Mouse (Mus musculus) G1E-ER4 (cell line): ENCODE data around the gene Cnnm3. TPM values are rescaled to one million over a fixed set of nuclear protein-coding genes. Genes with fewer than 3 reads are reported as not detected.

Source experiments
- GATA1 ChIP-seq: IDR thresholded peaks from one replicate; pipeline ENCODE4 v1.8.0; 2012; ENCODE audit warnings: low read length, inconsistent platforms
- polyA plus RNA-seq: library from polyadenylated mRNA; stranded (reverse); fragments of >175 nt; gene quantifications from 2 replicates; pipeline ENCODE4 v1.2.3, GENCODE M21; 2012

The Cnnm3 gene
- polyA plus RNA-seq, 1 experiment: 22.7 TPM

DNA sequence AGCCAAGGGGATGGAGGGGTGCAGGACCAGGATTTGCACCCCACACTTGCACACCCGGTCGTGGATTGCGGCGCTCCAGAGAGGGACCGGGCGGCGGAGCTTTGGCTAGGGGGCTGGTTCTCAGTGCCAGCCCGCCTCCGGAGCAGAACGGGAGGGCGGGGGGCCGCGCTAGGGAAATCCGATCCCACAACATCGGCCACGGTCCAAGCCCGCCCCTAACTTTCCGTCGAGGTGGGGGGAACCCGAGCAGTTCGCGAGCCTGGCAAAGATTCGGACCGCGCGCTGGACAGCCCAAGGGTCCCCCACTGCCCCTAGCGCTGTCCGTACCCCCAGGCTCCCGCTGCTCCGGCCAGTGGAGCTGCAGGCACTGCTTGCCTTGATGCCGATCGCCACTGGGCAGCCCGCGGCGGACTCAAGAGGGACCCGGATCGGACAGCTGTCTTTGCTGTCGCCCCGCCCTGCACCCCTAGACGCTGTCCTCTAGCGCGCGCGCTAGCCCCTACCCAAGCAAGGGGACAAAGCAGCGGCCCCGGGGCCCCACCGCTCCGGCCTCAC, 45.9 kb downstream of the Cnnm3 start:
- TF ChIP-seq GATA1: no peak

DNA sequence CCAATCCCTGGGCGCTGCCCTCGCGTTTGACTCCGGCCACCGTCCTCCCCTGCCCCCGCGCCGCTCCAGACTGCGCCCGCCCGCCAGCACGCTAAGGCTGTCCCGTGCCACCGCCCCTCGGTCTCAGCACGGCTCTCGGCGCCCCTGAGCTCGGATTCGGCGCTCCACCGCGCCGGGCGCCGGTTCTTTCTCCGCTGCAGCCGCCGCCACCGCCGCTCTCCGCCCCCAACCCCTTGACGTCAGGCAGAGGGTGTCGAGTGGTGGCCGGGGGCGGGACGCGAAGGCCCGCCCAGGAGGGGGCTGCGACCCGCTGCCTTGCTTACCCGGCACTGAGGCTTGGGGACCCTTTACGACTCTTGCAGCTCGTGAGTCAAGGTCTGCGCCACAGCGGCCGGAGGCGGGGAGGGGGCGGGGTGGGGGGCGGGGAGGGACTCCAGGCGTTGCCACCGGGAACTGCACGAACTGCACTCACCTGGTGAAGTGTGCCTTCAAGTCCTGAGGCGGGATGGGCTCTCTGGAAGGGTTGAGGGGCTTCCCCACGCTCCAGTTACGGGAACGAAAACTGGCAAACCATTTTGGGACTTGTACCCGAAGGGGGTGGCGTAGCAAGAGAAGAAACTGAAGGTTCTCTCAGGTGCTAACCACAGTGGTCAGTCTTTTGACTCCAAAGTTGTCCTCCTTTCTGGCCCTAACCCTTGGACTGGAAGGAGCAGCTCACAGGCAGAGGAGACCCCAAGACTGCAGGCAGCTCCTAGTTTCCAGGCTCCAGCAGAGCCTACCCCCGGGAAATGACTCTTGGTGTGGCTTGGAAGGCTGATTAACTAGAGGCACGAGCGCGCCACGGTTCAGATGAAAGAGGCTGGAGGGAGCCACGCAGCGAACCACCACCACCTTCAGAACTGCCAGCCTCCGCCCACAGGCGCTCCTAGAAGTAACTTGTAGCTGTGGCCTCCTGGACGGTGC, 46.6 kb downstream of the Cnnm3 start, which contains the start of gene Sema4c:
Sema4c (minus strand) TSS at position 319 of the 963 bp plus-strand sequence.
- TF ChIP-seq GATA1: no peak

DNA sequence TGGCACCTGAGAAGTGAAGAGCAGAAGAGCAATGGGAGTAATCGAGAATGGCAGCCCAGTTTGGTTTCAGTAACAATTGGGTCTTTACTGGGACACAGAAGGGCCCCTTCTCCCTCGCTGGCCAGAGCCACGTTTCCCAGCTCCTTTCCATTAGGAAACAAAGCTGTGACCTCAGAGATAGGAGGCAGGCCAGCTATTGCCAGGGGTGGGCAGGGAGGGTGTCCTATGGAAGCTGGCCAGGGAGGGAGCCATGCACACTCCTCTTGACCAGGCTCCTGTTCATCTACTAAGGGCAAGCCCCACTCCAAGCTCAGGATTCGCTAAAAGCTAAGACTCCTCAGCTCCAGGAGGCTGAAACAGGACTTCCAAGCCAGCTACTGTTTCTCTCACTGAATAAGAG, 47.6 kb downstream of the Cnnm3 start:
- TF ChIP-seq GATA1: no peak

DNA sequence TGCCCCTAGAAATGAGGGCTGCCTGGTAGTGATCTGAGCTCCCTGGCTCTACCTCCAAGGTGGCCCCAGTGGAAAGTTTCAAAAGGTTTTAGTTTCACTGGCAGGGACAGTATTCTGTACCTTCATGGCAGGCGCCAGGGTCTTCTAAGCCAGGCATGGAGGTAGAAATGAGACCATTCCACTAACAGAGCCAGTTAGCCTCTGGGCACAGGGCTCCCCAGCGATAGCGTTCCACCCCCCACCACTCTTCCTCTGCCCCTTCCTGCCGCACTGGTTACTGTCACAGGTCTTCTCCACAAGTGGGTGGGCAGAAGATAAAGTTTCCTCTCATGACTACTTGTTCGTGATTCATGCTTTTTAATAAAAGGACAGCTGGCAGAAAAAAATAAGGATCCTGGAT, 48.2 kb downstream of the Cnnm3 start:
- no peak for TF ChIP-seq GATA1

DNA sequence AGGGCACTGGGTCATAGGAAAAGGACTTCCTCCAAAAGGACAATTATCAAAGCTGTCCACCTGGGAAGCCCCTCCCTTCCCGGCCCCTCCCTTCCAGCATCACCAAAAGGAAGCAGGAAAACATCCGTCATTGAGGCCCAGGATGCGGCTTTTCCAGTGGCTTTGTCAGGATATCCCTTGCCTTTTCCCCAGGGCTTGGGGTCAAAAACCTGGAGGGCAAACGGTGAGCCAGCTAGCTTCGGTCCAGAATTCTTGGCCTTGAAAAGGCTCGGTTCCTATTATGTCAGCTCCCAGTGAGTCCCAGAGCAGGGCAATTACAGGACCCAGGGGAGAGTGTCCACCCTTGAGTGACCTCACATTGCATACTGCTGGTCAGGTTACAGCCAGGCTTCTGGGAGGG, 49.2 kb downstream of the Cnnm3 start:
- TF ChIP-seq GATA1: no peak

DNA sequence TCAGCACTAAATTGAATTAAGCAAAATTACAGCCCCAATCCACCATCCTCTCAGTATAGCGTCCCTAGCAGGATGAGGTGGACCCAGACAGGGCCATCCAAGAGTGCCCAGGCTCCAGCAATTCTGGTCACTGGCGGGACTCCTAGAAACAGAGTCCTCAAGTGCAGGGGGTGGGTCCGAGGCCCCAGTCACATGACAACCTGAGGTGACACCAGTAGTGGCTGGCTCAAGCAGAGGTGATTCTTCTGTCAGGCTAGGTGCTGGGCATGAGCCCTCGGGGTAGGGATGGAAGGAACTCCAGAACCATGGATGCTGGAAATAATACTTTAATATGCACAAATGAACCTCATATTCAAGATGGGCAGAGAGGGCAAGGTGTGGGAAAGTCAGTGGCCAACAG, 50.7 kb downstream of the Cnnm3 start:
- TF ChIP-seq GATA1: no peak

DNA sequence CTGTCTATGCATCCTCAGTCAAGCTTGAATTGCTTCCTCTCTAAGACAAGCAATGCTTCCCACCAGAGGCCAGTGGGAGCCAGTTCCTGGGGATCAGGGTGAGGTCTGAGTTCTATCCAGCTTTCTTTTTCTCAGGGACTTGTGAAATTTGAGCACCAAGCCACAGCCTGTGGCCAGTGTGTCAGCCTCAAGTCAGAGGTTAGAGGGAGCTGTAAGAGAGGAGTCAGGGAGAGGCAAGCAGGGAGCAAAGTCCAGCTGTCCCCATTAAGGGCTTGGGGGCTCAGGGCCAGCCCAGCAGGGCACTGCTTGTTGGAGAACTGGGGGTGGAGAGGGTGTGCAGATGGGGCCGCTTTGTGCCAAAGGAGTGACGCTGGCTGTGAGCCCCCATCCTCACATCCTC, 51.5 kb downstream of the Cnnm3 start:
- no peak for TF ChIP-seq GATA1

DNA sequence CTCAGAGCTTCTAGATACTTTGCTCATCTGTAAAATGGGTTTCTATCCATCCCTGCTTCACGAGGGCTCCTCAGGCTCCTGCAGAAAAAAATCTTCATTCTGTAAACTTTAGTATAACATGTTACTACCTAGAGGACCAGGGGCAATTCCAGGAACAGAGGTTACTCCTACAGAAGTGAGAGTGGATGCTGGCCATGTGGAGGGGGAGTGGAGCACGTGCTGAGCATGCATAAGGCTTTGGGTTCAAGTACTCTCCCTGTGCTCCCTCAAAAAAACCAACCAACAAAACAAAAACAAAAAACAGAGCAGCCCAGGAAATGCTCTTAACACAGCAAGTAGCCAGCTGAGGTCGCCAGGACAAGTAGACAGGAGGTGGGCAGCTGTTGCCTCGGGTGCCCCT, 52.0 kb downstream of the Cnnm3 start:
- TF ChIP-seq GATA1: no peak

DNA sequence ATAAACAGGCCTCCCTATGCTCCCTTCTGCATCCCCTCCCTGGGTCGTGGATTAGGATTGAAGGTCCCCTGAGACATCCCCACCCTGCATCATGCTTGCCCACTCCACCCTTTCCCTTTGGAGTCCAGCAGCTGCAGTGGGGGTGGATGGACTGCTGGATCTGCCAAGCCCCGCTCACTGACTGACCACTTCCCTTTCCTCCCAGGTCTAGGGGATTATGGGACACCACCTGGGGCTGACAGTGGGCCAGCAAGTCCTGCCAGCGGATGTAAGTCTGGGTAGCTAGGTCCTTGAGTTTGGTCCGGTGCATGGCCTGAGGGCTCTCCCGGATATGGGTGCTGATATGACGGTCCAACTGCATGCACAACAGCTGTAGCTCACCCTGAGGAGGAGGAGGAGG, 52.4 kb downstream of the Cnnm3 start:
- no peak for TF ChIP-seq GATA1

DNA sequence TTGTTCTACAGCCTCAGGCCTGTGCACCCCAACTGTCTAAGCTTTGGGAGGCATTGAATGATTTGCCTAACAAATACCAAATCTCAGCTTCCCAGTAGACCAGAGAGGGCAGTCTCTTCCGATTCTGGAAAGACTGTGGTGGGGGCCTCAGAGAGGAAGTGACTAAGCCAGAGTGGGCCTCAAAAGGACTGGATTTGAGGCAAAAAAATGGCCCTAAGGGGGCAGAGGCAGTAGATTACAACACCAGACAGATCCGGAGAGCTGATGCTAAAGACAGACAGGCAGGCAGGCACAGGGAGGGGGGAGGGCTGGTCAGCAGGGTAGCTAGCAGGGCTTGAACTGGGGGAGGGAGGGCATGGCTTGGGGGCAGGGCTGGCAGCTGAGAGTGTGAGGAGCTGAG, 54.8 kb downstream of the Cnnm3 start:
- TF ChIP-seq GATA1: no peak

DNA sequence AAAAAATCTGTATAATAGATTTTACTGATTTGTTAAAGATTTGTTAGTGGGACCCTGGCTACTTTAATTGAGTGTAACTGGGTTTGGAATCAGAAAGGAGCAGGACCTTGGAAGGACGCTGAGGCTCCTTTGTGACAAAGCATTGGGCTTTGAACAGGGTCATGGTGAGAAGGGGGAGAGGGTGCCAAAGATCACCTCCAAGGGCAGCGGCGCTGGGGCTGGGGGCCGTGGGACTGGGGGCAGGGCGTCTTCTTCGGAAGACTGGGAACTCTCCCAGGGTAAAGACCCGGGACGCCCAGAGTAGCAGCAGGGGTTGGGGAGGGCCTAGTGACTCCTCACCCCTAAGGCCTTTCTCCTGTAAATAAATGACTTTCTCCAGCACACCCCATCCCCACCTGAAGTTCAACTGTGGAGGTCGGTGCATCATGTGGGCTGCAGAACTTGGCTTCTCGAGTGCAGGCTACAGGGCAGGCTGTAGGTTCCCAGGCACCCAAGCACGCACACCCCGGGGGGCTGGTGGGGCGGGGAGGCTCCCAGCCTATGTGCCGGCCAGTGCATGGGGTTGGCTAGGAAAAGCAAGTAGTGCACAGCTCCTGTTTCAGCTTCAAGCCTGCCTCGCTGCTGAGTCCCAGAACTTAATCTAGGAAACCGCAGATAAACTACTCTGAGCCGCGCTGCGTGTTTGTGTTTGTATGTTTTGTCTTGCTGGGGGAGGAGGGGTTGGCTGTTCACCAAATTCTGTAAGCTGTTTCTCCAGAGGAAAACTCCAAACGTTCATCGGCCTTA, 56.3 kb downstream of the Cnnm3 start:
- TF ChIP-seq GATA1: no peak

DNA sequence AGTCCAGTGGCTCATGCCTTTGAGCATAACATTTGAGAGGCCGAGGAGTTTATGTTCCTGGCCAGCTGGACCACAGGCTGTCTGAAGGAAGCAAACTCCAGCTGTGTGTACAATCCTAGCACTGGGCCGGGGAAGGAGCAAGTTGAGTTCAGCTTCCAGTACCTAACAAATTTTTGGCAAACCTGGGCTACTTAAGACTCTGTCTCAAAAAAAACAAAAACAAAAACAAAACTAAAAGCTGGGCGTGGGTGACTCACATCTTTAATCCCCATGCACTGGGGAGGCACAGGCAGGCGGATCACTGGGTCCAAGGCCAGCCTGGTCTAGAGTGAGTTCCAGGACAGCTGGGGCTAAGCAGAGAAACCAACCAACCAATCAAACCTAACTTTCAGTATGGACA, 57.1 kb downstream of the Cnnm3 start:
- no peak for TF ChIP-seq GATA1

DNA sequence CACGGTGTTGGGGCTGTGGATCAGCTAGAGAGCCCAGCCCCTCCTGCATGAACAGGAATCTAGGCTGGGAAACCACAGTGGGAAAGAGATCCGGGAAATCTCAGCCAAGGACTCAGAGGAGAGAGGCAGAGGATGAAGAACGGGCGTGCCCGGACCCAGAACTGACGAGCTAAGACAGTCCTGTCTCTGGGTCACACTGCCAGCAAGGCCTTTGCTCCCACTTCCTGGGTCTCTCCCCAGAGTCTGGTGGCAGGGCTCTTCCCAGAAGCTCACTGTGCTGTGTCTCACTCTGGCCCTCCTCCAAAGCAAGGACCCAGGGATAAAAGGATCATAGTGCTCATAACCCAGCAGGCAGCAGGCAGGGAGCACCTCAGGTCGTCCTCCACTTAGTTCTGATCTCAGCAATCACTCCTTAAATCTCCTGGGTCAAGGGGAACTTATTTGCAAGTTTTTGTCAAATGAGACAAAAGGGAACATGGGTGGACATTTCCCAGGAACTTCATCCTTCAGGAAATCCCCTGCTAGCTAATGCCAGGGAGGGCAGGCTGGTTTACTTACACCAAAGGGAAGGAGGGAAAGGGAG, 58.1 kb downstream of the Cnnm3 start:
- TF ChIP-seq GATA1: no peak

DNA sequence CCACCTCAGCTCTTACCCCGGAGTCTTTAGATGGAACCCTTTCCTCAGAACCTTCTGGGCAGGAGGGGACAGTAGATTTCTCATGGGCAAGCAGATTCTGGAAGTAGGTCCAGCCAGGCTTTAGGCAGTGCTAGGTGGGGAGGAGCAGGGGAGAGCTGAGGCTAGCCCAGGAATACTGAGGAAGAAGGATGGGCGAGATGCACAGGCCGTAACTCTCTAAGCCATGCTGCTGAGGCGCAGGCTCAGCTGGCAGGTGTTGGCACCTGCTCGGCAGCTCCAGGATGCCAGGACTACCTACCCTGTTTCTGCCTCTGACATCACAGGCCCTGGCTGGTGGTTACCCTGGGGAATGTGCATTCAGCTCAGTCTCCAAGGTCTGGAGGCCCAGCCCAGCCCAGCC, 58.7 kb downstream of the Cnnm3 start:
- no peak for TF ChIP-seq GATA1

DNA sequence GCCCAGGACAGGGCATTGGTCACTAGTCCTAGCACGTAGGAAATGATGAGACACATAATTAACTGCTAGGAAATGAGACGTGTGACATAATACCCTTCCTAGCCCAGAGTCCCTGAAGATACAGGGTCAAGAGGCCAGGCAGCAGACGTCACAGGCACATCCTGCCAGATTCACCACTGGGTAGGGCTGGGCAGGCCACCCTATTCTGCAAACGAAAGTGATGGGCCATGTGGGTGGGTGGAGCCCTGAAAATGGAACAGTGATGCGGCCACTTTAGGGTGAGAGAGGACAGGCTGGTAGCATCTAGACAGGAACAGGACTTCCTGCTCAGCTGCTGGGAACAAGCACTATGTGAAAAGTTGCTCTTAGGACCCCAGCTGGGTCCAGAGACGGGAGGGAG, 60.0 kb downstream of the Cnnm3 start:
- no peak for TF ChIP-seq GATA1

DNA sequence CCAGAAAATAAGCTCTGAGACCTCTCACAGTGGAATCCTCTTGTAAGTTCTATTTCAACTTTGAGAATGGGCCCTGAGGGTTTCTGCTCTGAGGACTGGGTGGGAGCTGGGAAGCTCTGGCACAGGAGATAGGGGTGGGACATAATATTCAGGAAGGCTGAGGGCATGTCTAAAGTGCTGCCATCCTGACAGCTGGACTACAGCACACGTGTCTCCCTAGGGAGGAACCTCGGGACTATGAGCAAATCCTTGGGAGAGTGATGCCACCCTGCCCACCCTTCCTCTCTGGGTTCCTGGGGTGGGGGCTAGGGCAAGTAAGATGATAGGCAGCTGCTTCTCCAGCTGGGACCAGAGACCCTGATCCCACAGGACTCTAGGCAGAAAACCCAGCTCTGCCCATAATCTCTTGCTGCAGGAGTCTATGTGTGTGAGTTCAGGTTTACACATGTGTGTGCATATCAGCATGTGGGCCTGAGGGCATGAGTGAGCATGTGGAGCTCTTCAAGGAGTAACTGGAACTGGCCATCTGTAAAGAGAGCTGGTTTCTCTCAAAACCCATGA, 60.6 kb downstream of the Cnnm3 start:
- no peak for TF ChIP-seq GATA1

DNA sequence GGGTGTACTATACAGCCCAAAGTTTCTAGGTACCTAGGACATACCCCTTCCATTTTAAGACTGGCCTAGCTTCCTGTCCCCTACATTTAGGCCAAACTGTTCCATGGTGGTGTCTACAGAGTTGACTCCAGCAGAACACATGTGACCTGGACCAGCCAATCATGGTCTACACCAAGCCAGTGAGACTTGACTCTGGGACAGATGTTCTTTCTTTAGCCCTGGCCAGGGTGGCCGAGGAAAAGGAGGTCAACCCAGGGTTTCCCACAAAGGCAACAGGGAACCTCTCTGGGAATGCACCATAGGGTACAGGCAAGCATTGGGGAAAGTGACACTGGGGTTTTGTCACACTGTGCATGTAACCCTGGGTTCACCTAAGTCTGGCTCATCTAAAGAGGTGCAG, 61.0 kb downstream of the Cnnm3 start:
- no peak for TF ChIP-seq GATA1
